In the genomic region with DNA sequence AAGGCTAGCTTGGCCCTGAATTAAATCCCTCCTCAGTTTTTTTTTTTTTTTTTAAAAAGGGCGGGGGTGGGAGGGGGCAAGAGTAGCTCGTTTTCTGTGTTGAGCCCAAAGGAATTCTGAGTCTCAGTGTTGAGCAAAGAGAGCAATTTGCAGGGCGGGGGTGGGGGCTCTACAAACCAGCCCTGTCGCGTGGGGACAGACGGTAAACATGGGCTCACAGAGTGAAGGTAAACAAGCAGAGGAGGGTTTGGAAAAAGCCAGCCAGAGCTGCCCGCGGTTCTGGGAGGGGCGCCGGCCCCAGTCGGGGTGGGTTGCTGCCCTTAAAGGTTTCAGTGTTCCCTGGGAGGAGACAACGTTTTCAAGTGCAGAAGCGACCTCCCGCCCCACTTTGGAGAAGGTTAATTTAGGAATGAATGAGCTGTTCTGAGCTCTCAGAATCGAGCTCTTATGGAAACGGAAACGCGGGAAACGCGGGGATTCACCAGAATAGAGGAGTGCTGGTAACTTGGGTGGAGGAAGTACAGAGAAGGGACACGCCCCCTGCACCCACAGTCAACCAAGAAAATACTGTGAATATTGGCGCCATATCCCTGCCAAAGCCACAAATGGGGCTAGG, we compare ENCODE assay signal across 8 mouse cellular contexts. TPM values are rescaled to one million over a fixed set of nuclear protein-coding genes. Genes with fewer than 3 reads are reported as not detected.
DNase-seq lines count a peak whose midpoint lies in the region; ATAC-seq lines count a peak whose summit lies in the region.

No protein-coding gene starts in this region.

- H3K9ac ChIP-seq in hindbrain, embryonic 15.5 days, result peak overlapping the region; percentile 28; the same call in 1 of the 2 replicates
- H3K9ac ChIP-seq in stomach, embryonic 15.5 days, result peak overlapping the region; percentile 32

- H3K4me2 ChIP-seq in hindbrain, embryonic 15.5 days, result peak overlapping the region; percentile 58
- peak overlapping the region; percentile 78 for H3K4me2 ChIP-seq in stomach, embryonic 15.5 days

- peak overlapping the region; percentile 27 for H3K4me3 ChIP-seq in hindbrain, embryonic 15.5 days
- H3K4me3 ChIP-seq in stomach, embryonic 15.5 days (replicated peaks), result peak overlapping the region; percentile 38

- peaks cover 8% of the 10 kb centered on the region for H3K4me1 ChIP-seq in hindbrain, embryonic 15.5 days (replicated peaks)
- peaks cover 28% of the 10 kb centered on the region for H3K4me1 ChIP-seq in stomach, embryonic 15.5 days

- DNase-seq in retina, postnatal 1 day, result peak; percentile 68
- no peak for DNase-seq in retina, embryonic 14.5 days (ENCODE audit: low spot score)
- peak; percentile 67 for DNase-seq in embryo, embryonic 9.5 days (ENCODE audit: extremely low spot score)
- peak; percentile 72 for DNase-seq in lung, postnatal 36 days
- no peak for DNase-seq in gastrocnemius, postnatal 4 days (ENCODE audit: low spot score in 2 of 2)
- DNase-seq in left cerebral cortex, postnatal 4 days, result no peak

- WGBS in hindbrain, embryonic 15.5 days, result 1% methylated on average over 22 of the region's 22 CpGs
- 1% methylated on average over 22 of the region's 22 CpGs for WGBS in stomach, embryonic 15.5 days

- no peaks in the 10 kb centered on the region for H3K9me3 ChIP-seq in hindbrain, embryonic 15.5 days
- H3K9me3 ChIP-seq in stomach, embryonic 15.5 days, result no peaks in the 10 kb centered on the region

- peak; percentile 30; the same call in 1 of the 2 replicates for ATAC-seq in hindbrain, embryonic 15.5 days (ENCODE audit: low FRiP score, low read depth)
- peak; percentile 72 for ATAC-seq in stomach, embryonic 15.5 days (ENCODE audit: insufficient read depth, low FRiP score, low read depth)

- intact Hi-C loops in left cerebral cortex, postnatal 4 days (cut with DNase I), result no loop called here

- no peak overlapping the region for H3K27ac ChIP-seq in hindbrain, embryonic 15.5 days (replicated peaks)
- peak overlapping the region; percentile 80 for H3K27ac ChIP-seq in stomach, embryonic 15.5 days

- no peaks in the 10 kb centered on the region for H3K36me3 ChIP-seq in hindbrain, embryonic 15.5 days
- H3K36me3 ChIP-seq in stomach, embryonic 15.5 days, result no peaks in the 10 kb centered on the region

- H3K27me3 ChIP-seq in hindbrain, embryonic 15.5 days, result no peaks in the 10 kb centered on the region
- no peaks in the 10 kb centered on the region for H3K27me3 ChIP-seq in stomach, embryonic 15.5 days (replicated peaks)

RNA-seq across cellular contexts. Expression of a gene that starts 7.6 kb away (rescaled TPM):
- polyA plus RNA-seq in hindbrain, embryonic 15.5 days (2015; fragmentation: Nextera tagmentation; extraction: Ambion mirVana), result 8.6 and 10.8 TPM in 2 replicates
- polyA plus RNA-seq in stomach, embryonic 15.5 days (2015; fragmentation: Nextera tagmentation; extraction: Ambion mirVana), result 91.7 and 93.1 TPM in 2 replicates
- total RNA-seq in gastrocnemius, postnatal 4 days (2021), result 100 to 1,000 TPM in 1 of 2 experiments, 10 to 100 TPM in 1; 81.0 to 130 TPM
- total RNA-seq in left cerebral cortex, postnatal 4 days (2021), result 1 to 10 TPM; 7.0 to 9.7 TPM

Comparison
In these comparisons a context has a peak if more than half of its experiments do, and no peak if none do; other contexts are left out.
1. DNase-seq: peak in retina, postnatal 1 day (single experiment), embryo, embryonic 9.5 days (single experiment) and lung, postnatal 36 days (single experiment); none in retina, embryonic 14.5 days (single experiment), gastrocnemius, postnatal 4 days (0 of 2) and left cerebral cortex, postnatal 4 days (single experiment).
2. RNA of a gene that starts 7.6 kb away (total RNA-seq): 81.0 to 130 TPM in gastrocnemius, postnatal 4 days; 7.0 to 9.7 TPM in left cerebral cortex, postnatal 4 days; every median in the first group is over 4 times any median in the second.